Mouse (Mus musculus): ENCODE data around the gene Pycr2.
"Not testable (repeated sequence)": the region's sequence is repeated elsewhere in the genome, so short reads cannot be mapped to it uniquely, and the experiment has no call there.

Gene Pycr2

GRCm38 (mm10) chr1:180904815-180905080 is 655 bp downstream of the Pycr2 start:
- no peak for DNase-seq (ENCODE audit: extremely low spot score, low read depth, low spot score)

GRCm38 (mm10) chr1:180905307-180905706 is 1.2 kb downstream of the Pycr2 start:
- no peak for DNase-seq (ENCODE audit: extremely low spot score, low read depth, low spot score)

- DNase-seq (ENCODE audit: extremely low spot score, low read depth, low spot score), result no peak
Measured at GRCm38 (mm10) chr1:180905876-180906275, 1.8 kb downstream of the Pycr2 start.

- no peak for DNase-seq (ENCODE audit: extremely low spot score, low read depth, low spot score)
Measured at GRCm38 (mm10) chr1:180906461-180907147, 2.5 kb downstream of the Pycr2 start.

- DNase-seq (ENCODE audit: extremely low spot score, low read depth, low spot score), result no peak
Measured at GRCm38 (mm10) chr1:180911138-180911537, 7.0 kb downstream of the Pycr2 start.

GRCm38 (mm10) chr1:180911653-180912287 is 7.7 kb downstream of the Pycr2 start:
- no peak for DNase-seq (ENCODE audit: extremely low spot score, low read depth, low spot score)

- no peak for DNase-seq (ENCODE audit: extremely low spot score, low read depth, low spot score)
Measured at GRCm38 (mm10) chr1:180912792-180913191, 8.7 kb downstream of the Pycr2 start.

- DNase-seq (ENCODE audit: extremely low spot score, low read depth, low spot score), result no peak
Measured at GRCm38 (mm10) chr1:180913797-180914196, 9.7 kb downstream of the Pycr2 start.

- DNase-seq (ENCODE audit: extremely low spot score, low read depth, low spot score), result no peak
Measured at GRCm38 (mm10) chr1:180916425-180916824, 12.3 kb downstream of the Pycr2 start.

- DNase-seq (ENCODE audit: extremely low spot score, low read depth, low spot score), result no peak
Measured at GRCm38 (mm10) chr1:180917053-180917452, 13.0 kb downstream of the Pycr2 start.

GRCm38 (mm10) chr1:180919686-180920085 is 15.6 kb downstream of the Pycr2 start:
- no peak for DNase-seq (ENCODE audit: extremely low spot score, low read depth, low spot score)

GRCm38 (mm10) chr1:180922273-180923048 is 18.4 kb downstream of the Pycr2 start:
- DNase-seq (ENCODE audit: extremely low spot score, low read depth, low spot score), result no peak

GRCm38 (mm10) chr1:180924737-180925136 is 20.6 kb downstream of the Pycr2 start:
- DNase-seq (ENCODE audit: extremely low spot score, low read depth, low spot score), result no peak

GRCm38 (mm10) chr1:180926286-180926685 is 22.2 kb downstream of the Pycr2 start:
- no peak for DNase-seq (ENCODE audit: extremely low spot score, low read depth, low spot score)

GRCm38 (mm10) chr1:180929599-180929998 is 25.5 kb downstream of the Pycr2 start:
- DNase-seq (ENCODE audit: extremely low spot score, low read depth, low spot score), result no peak

GRCm38 (mm10) chr1:180931106-180931505 is 27.0 kb downstream of the Pycr2 start:
- DNase-seq (ENCODE audit: extremely low spot score, low read depth, low spot score), result no peak

- DNase-seq (ENCODE audit: extremely low spot score, low read depth, low spot score), result no peak
Measured at GRCm38 (mm10) chr1:180933659-180934058, 29.6 kb downstream of the Pycr2 start.

- DNase-seq (ENCODE audit: extremely low spot score, low read depth, low spot score), result no peak
Measured at GRCm38 (mm10) chr1:180934467-180935419, 30.6 kb downstream of the Pycr2 start, which contains the start of gene Lefty1. Gene Lefty1 (plus strand): TSS chr1:180935022.

- not testable (repeated sequence) for DNase-seq (ENCODE audit: extremely low spot score, low read depth, low spot score)
Measured at GRCm38 (mm10) chr1:180936610-180937398, 32.7 kb downstream of the Pycr2 start.

GRCm38 (mm10) chr1:180937631-180938030 is 33.5 kb downstream of the Pycr2 start:
- not testable (repeated sequence) for DNase-seq (ENCODE audit: extremely low spot score, low read depth, low spot score)
